Mouse (Mus musculus) adrenal gland, adult 18-20 months (tissue): Measurements from ENCODE around the gene Nfam1. TPM values are rescaled to one million over a fixed set of nuclear protein-coding genes. Genes with fewer than 3 reads are reported as not detected.
A peak's percentile ranks its signal among the peaks of the same experiment; 100 is the strongest.
"Not testable (repeated sequence)": the region's sequence is repeated elsewhere in the genome, so short reads cannot be mapped to it uniquely, and the experiment has no call there.

Experiments
- DNase-seq, 2 experiments: peaks; one replicate each; pipeline ENCODE4 v3.0.0; 2021 to 2022; ENCODE audit warnings: low spot score in 2 of 2
- long read RNA-seq, 2 experiments: library from polyadenylated mRNA; stranded (forward); transcript quantifications; one replicate each; pipeline ENCODE4 v2.0.0; 2021
- total RNA-seq, 2 experiments: library from RNA; stranded (reverse); gene quantifications; 1 replicate in 1 of 2; 2 replicates in 1 of 2; pipeline ENCODE4 v1.2.3; 2021

The Nfam1 gene
- total RNA-seq, result 1 to 10 TPM; 3.2 to 4.1 TPM
- long read RNA-seq, experiment 1, full-length matches to known transcripts, result 10 of 12 reads
- long read RNA-seq, experiment 1, partial matches to known transcripts, result 0 of 12 reads
- long read RNA-seq, experiment 1, other reads (novel, unspliced or antisense), result 2 of 12 reads
- long read RNA-seq, experiment 2, partial matches to known transcripts, result 1 of 1 reads
- long read RNA-seq, experiment 2, other reads (novel, unspliced or antisense), result 0 of 1 reads

GRCm38 (mm10) chr15:83032981-83033541, at the start of gene Nfam1:
Gene Nfam1 (minus strand): TSS chr15:83033306.
- DNase-seq, result peak in 1 of 2 experiments; percentile 36

- no peak for DNase-seq
These were observed 42.8 kb upstream of the Nfam1 start for GRCm38 (mm10) chr15:83075607-83076525.

GRCm38 (mm10) chr15:83074179-83074578, 41.1 kb upstream of the Nfam1 start:
- no peak for DNase-seq

- no peak for DNase-seq
These were observed 38.6 kb upstream of the Nfam1 start for GRCm38 (mm10) chr15:83071752-83072151.

- DNase-seq, result no peak
These were observed 37.8 kb upstream of the Nfam1 start for GRCm38 (mm10) chr15:83070942-83071341.

- no peak for DNase-seq
These were observed 35.2 kb upstream of the Nfam1 start for GRCm38 (mm10) chr15:83068270-83068669.

GRCm38 (mm10) chr15:83065543-83065942, 32.4 kb upstream of the Nfam1 start:
- peak; percentile 55 to 73 for DNase-seq

GRCm38 (mm10) chr15:83062582-83062981, 29.5 kb upstream of the Nfam1 start:
- not testable (repeated sequence) for DNase-seq

GRCm38 (mm10) chr15:83061689-83062088, 28.6 kb upstream of the Nfam1 start:
- no peak for DNase-seq

GRCm38 (mm10) chr15:83059233-83059660, 26.1 kb upstream of the Nfam1 start:
- no peak for DNase-seq

- DNase-seq, result no peak
These were observed 24.4 kb upstream of the Nfam1 start for GRCm38 (mm10) chr15:83057533-83057932.

GRCm38 (mm10) chr15:83056378-83057083, 23.4 kb upstream of the Nfam1 start:
- peak in 1 of 2 experiments; percentile 24 for DNase-seq

- DNase-seq, result no peak
These were observed 22.5 kb upstream of the Nfam1 start for GRCm38 (mm10) chr15:83055569-83055968.

- no peak for DNase-seq
These were observed 20.2 kb upstream of the Nfam1 start for GRCm38 (mm10) chr15:83053261-83053660.

GRCm38 (mm10) chr15:83052341-83053104, 19.4 kb upstream of the Nfam1 start:
- DNase-seq, result no peak

- no peak for DNase-seq
These were observed 13.6 kb upstream of the Nfam1 start for GRCm38 (mm10) chr15:83046730-83047129.

- DNase-seq, result no peak
These were observed 13.2 kb upstream of the Nfam1 start for GRCm38 (mm10) chr15:83046308-83046707.

GRCm38 (mm10) chr15:83045565-83045964, 12.5 kb upstream of the Nfam1 start:
- not testable (repeated sequence) for DNase-seq

- DNase-seq, result no peak
These were observed 10.2 kb upstream of the Nfam1 start for GRCm38 (mm10) chr15:83043362-83043708.

- no peak for DNase-seq
These were observed 9.7 kb upstream of the Nfam1 start for GRCm38 (mm10) chr15:83042655-83043361.
